ENCODE assay signal across 16 mouse cellular contexts in genomic region chr4:59258771-59259170, GRCm38 (mm10).
"Had no signal": no experiment of that assay in that cellular context is flagged by ENCODE, and none has a peak within 500 bp of the region (broad histone marks: within the 10 kb centered on the region; RNA-seq: fewer than 3 reads in every experiment).

No protein-coding gene starts in this region.

- H3K4me2 ChIP-seq: limb, embryonic 13.5 days; liver, embryonic 13.5 days; midbrain, embryonic 13.5 days had no signal

- DNase-seq: kidney, adult 18-20 months; kidney, adult 9 months; kidney, postnatal 14 days; kidney, postnatal 4 days; liver; liver, embryonic 13.5 days; lung, adult 2 months; lung, postnatal 14 days; thymus, adult 18-20 months; thymus, postnatal 36 days had no signal

- H3K9ac ChIP-seq: limb, embryonic 13.5 days; midbrain, embryonic 13.5 days had no signal

- H3K4me1 ChIP-seq: limb, embryonic 10.5 days; limb, embryonic 13.5 days; midbrain, embryonic 13.5 days had no signal

- H3K9me3 ChIP-seq: limb, embryonic 10.5 days; limb, embryonic 13.5 days; liver, embryonic 13.5 days; midbrain, embryonic 13.5 days had no signal

- H3K27me3 ChIP-seq: limb, embryonic 13.5 days; liver, embryonic 13.5 days; midbrain, embryonic 13.5 days had no signal

- ATAC-seq: inflammation-experienced regulatory T-cells, adult 6 months; intestine, embryonic 16.5 days; midbrain, embryonic 13.5 days had no signal

- H3K27ac ChIP-seq: limb, embryonic 10.5 days; limb, embryonic 13.5 days; macrophage; midbrain, embryonic 13.5 days had no signal

- H3K4me3 ChIP-seq: limb, embryonic 10.5 days; limb, embryonic 13.5 days; liver, embryonic 13.5 days; midbrain, embryonic 13.5 days had no signal

- H3K36me3 ChIP-seq: limb, embryonic 10.5 days; limb, embryonic 13.5 days; liver, embryonic 13.5 days; midbrain, embryonic 13.5 days had no signal
